Mouse (Mus musculus): ENCODE data around the gene Dhodh.

Dhodh gene

GRCm38 (mm10) chr8:109608271-109609152, at the start of gene Dhodh:
Gene Dhodh (minus strand): TSS chr8:109608673.
- peak; percentile 91 for DNase-seq (ENCODE audit: low spot score)

GRCm38 (mm10) chr8:109656860-109657259, 48.4 kb upstream of the Dhodh start:
- no peak for DNase-seq (ENCODE audit: low spot score)

- DNase-seq (ENCODE audit: low spot score), result no peak
These were observed 42.3 kb upstream of the Dhodh start for GRCm38 (mm10) chr8:109650801-109651200.

DNA sequence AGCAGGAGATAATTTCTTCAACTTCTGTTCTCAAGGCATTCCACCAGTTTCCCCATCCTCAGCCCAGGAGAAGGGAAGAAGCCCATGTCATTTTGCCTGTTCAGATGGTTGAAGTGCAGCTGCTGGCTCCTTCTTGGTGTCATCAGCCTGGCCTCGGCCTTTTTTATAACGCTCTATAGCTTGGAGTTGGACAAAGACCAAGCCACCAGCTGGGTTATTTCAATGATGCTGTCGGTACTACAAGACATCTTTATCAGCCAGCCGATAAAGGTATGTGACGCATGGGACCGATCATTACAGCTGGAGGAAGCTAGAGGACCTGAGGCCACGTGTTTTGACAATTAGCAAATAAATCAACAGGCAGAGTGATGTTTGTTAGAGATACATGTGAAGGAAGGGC, 40.0 kb upstream of the Dhodh start:
- no peak for DNase-seq (ENCODE audit: low spot score)

GRCm38 (mm10) chr8:109647331-109647730, 38.9 kb upstream of the Dhodh start:
- DNase-seq (ENCODE audit: low spot score), result no peak

- DNase-seq (ENCODE audit: low spot score), result no peak
These were observed 32.8 kb upstream of the Dhodh start for GRCm38 (mm10) chr8:109641236-109641635.

GRCm38 (mm10) chr8:109640410-109640809, 31.9 kb upstream of the Dhodh start:
- DNase-seq (ENCODE audit: low spot score), result no peak

- DNase-seq (ENCODE audit: low spot score), result no peak
These were observed 30.4 kb upstream of the Dhodh start for GRCm38 (mm10) chr8:109638851-109639250.

GRCm38 (mm10) chr8:109635146-109635545, 26.7 kb upstream of the Dhodh start:
- DNase-seq (ENCODE audit: low spot score), result no peak

DNA sequence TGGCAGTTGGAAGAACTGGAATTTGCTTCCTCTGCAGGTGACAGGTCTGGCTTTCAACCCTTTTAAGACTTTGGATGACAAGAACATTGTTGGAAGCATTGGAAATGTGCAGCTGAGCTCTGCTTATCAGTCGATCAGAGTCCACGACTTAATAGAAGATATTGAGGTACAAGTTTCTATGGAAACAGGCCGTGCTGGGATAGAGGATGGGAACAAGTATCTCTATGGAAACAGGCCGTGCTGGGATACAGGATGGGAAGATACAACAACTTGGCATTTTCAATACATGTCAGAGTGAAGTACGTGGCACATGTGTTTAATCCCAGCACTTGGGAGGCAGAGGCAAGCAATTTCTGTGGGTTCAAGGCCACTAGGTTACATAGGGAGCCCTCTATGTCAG, 24.0 kb upstream of the Dhodh start:
- DNase-seq (ENCODE audit: low spot score), result no peak

- no peak for DNase-seq (ENCODE audit: low spot score)
These were observed 20.2 kb upstream of the Dhodh start for GRCm38 (mm10) chr8:109628638-109629037.

DNA sequence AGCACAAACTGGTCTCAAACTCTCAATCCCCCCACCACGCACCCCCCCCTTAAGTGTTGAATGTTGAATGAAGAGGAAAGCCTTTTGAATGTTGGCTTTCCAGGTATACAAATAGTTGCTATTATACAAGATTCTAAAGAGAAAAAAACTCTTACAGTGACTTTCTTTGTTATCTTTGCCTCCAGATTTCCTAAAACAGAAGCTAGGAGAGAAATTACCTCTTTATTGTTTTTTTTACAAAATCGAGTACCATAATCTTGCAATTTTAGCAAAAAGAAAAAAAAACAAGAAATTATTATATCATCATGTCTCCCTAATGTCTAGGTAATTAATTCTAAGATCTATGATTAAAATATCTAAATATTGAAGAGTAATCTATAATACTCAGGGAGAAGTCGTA, 7.1 kb upstream of the Dhodh start:
- no peak for DNase-seq (ENCODE audit: low spot score)

DNA sequence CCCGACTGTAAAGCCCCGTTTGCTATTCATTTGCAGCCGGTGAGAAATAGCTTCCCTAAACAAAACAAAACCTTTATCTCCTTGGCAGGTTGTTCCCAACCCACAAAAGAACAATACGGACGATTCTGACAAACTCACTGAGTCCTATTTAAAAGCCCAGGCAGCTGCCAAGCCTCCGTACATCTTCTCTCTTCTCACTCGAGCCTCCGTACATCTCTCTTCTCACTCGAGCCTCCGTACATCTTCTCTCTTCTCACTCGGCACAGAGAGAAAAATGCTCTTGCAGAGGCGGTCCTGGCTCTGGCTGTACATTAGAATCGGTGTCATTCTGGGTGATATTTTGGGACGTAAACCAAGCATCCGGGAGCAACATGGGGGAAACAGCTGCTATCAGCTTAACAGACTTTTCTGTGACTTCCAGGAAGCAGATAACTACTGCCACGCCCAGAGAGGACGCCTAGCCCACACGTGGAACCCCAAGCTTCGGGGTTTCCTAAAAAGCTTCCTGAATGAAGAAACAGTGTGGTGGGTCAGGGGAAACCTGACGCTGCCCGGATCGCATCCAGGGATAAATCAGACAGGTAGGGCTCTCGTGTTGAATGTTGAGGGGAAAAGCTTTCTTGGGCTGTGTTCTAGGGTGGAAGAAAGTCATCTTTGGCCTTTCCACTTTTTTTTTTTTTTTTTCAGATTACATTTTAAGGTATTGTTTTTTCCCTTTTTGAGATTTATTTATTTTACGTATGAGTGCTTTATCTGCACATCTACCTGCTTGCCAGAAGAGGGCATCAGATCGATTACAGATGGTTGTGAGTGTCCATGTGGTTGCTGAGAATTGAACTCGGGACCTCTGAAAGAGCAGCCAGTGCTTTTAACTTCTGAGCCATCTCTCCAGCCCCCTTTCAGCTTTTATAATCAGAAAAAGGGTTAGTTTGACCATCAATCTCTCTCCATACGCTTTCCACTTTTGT, 6.1 kb upstream of the Dhodh start, which contains the start of gene Pkd1l3:
Gene Pkd1l3 (plus strand): TSS at position 275 of the 968 bp plus-strand sequence.
- no peak for DNase-seq (ENCODE audit: low spot score)

DNA sequence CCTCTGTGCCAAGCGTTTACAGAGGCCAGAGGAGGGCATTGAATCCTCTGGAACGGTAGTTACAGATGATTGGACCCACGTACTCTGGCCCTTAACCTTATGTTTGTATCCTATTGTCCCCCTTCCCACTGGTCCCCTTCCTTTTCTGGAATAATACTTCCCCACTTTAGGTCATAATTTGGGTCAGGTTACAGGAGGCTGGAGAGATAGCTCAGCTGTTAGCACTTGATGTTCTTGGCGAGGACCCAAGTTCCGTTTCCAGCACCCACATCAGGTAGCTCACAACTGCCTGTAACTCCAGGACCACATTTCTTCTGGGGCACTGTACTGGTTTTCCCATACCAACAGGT, 655 bp upstream of the Dhodh start:
- DNase-seq (ENCODE audit: low spot score), result no peak

- DNase-seq (ENCODE audit: low spot score), result no peak
These were observed 823 bp downstream of the Dhodh start for GRCm38 (mm10) chr8:109607650-109608049.

GRCm38 (mm10) chr8:109606725-109607124, 1.7 kb downstream of the Dhodh start:
- DNase-seq (ENCODE audit: low spot score), result no peak

DNA sequence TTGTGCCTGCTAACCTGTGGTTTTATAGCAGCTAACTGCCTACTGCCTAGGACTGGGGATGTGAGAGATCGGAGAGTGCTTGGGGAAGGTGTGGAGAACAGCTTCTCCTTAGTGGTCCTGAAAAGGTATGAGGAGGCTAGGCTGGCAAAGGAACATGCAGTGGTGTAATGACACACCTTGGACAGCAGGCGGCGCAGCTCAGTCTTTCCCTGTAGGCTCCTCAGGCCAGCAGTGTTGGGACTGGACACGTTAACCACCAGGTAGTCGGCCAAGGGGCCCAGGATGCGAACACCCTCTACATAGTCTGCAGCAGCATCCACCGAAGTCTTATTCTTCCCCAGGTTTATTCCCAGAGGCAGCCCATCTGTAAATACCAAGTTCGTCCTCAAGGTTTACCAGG, 12.6 kb downstream of the Dhodh start:
- no peak for DNase-seq (ENCODE audit: low spot score)

GRCm38 (mm10) chr8:109593117-109593788, 15.2 kb downstream of the Dhodh start:
- no peak for DNase-seq (ENCODE audit: low spot score)

DNA sequence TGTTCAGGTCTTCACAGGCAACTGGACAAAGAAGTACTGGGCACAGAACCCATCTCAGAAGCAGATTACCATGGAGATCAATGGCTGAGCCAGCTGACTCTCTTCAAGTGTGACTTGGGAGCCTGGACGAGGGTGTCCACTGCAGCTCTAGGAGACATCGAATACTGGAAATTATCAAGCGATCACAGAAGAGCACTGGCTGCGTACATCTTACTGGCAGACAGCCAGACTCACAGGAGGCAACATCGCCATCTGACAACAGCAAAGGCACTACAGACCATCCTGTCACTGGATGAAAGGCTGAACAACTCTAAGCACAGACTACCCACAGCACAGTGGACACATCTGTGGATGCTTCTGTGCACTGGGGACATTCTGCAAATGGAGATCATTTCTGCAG, 16.3 kb downstream of the Dhodh start:
- no peak for DNase-seq (ENCODE audit: low spot score)

GRCm38 (mm10) chr8:109591367-109591766, 17.1 kb downstream of the Dhodh start:
- no peak for DNase-seq (ENCODE audit: low spot score)

GRCm38 (mm10) chr8:109590901-109591300, 17.6 kb downstream of the Dhodh start:
- no peak for DNase-seq (ENCODE audit: low spot score)

GRCm38 (mm10) chr8:109586972-109587504, 21.4 kb downstream of the Dhodh start:
- DNase-seq (ENCODE audit: low spot score), result no peak
